Mouse (Mus musculus): Measurements from ENCODE around the gene 2410004B18Rik.
A peak's percentile ranks its signal among the peaks of the same experiment; 100 is the strongest.
"Not testable (repeated sequence)": the region's sequence is repeated elsewhere in the genome, so short reads cannot be mapped to it uniquely, and the experiment has no call there.

The 2410004B18Rik gene

GRCm38 (mm10) chr3:145965583-145965982 is 27.8 kb downstream of the 2410004B18Rik start:
- not testable (repeated sequence) for DNase-seq

GRCm38 (mm10) chr3:145966806-145967205 is 29.0 kb downstream of the 2410004B18Rik start:
- no peak for DNase-seq

- DNase-seq = no peak
These were observed 31.3 kb downstream of the 2410004B18Rik start for GRCm38 (mm10) chr3:145969031-145969501.

GRCm38 (mm10) chr3:145971501-145971900 is 33.7 kb downstream of the 2410004B18Rik start:
- DNase-seq = no peak

GRCm38 (mm10) chr3:145974986-145975385 is 37.2 kb downstream of the 2410004B18Rik start:
- DNase-seq = no peak

GRCm38 (mm10) chr3:145985333-145985925 is 47.6 kb downstream of the 2410004B18Rik start:
- DNase-seq = no peak

GRCm38 (mm10) chr3:145986317-145987001 is 48.6 kb downstream of the 2410004B18Rik start:
- no peak for DNase-seq

- peak; percentile 88 for DNase-seq
These were observed 49.6 kb downstream of the 2410004B18Rik start, which contains the start of gene Syde2 for GRCm38 (mm10) chr3:145987268-145987969. Gene Syde2, plus strand, starts transcription at chr3:145987870.

- peak; percentile 88 for DNase-seq
These were observed 50.3 kb downstream of the 2410004B18Rik start for GRCm38 (mm10) chr3:145987970-145988683.

GRCm38 (mm10) chr3:145988684-145989575 is 51.1 kb downstream of the 2410004B18Rik start:
- DNase-seq = no peak

GRCm38 (mm10) chr3:145989576-145990081 is 51.8 kb downstream of the 2410004B18Rik start:
- DNase-seq = peak; percentile 32

- DNase-seq = no peak
These were observed 53.3 kb downstream of the 2410004B18Rik start for GRCm38 (mm10) chr3:145991130-145991529.

- no peak for DNase-seq
These were observed 54.3 kb downstream of the 2410004B18Rik start for GRCm38 (mm10) chr3:145991976-145992730.

- DNase-seq = no peak
These were observed 55.0 kb downstream of the 2410004B18Rik start for GRCm38 (mm10) chr3:145992796-145993195.

GRCm38 (mm10) chr3:145993481-145994201 is 55.8 kb downstream of the 2410004B18Rik start:
- no peak for DNase-seq
